Mouse (Mus musculus) forebrain, embryonic 16.5 days (tissue): Measurements from ENCODE around the gene Kif1a. TPM values are rescaled to one million over a fixed set of nuclear protein-coding genes. Genes with fewer than 3 reads are reported as not detected.

ENCODE experiments used
- ATAC-seq: fragments of 200-750 bp; cut with Nextera tagmentation; 2 replicates; pipeline ENCODE4 v1.8.0; 2017; ENCODE audit warnings: mild to moderate bottlenecking, moderate library complexity
- H3K27ac ChIP-seq: fragments of 300-500 bp; sonication (generic); 2 replicates; pipeline ENCODE4 v1.5.1; 2014; ENCODE audit warnings: low read length, control low read depth
- H3K27me3 ChIP-seq: fragments of 300-500 bp; sonication (generic); replicated peaks from 2 replicates; pipeline ENCODE4 v1.6.1; 2014; ENCODE audit warnings: low read length; ENCODE audit not compliant: control insufficient read depth, insufficient read depth
- H3K36me3 ChIP-seq: fragments of 300-500 bp; sonication (generic); 2 replicates; pipeline ENCODE4 v1.6.1; 2014; ENCODE audit not compliant: control insufficient read depth, insufficient read depth
- H3K4me1 ChIP-seq: fragments of 300-500 bp; sonication (generic); replicated peaks from 2 replicates; pipeline ENCODE4 v1.6.1; 2014; ENCODE audit warnings: low read length; ENCODE audit not compliant: control insufficient read depth, insufficient read depth
- H3K4me2 ChIP-seq: fragments of 300-500 bp; sonication (generic); 2 replicates; pipeline ENCODE4 v1.6.1; 2014; ENCODE audit warnings: mild to moderate bottlenecking, low read length, control low read depth
- H3K4me3 ChIP-seq: fragments of 300-500 bp; sonication (generic); replicated peaks from 2 replicates; pipeline ENCODE4 v1.5.1; 2014; ENCODE audit warnings: mild to moderate bottlenecking, low read length, control low read depth
- H3K9ac ChIP-seq: fragments of 300-500 bp; sonication (generic); replicated peaks from 2 replicates; pipeline ENCODE4 v1.6.1; 2014; ENCODE audit warnings: low read depth, low read length, control low read depth
- H3K9me3 ChIP-seq: fragments of 300-500 bp; sonication (generic); 2 replicates; pipeline ENCODE4 v1.6.1; 2016; ENCODE audit warnings: low read length; ENCODE audit not compliant: control insufficient read depth
- WGBS: fragments of 180-500 bp; shearing (Covaris S2); extraction: QIAGEN DNeasy Blood & Tissue Kit; methylation state at CpG from one replicate; pipeline ENCODE4 v1.1.7; 2014; 5-methylcytosine and 5-hydroxymethylcytosine counted together
- polyA plus RNA-seq: library from polyadenylated mRNA; unstranded; fragments of >200 nt; fragmentation: Nextera tagmentation; extraction: Ambion mirVana; gene quantifications from 2 replicates; pipeline ENCODE4 v1.2.1, GENCODE M21; 2015

Gene Kif1a
- polyA plus RNA-seq, 1 experiment from 2014 or later, result 396 TPM

DNA sequence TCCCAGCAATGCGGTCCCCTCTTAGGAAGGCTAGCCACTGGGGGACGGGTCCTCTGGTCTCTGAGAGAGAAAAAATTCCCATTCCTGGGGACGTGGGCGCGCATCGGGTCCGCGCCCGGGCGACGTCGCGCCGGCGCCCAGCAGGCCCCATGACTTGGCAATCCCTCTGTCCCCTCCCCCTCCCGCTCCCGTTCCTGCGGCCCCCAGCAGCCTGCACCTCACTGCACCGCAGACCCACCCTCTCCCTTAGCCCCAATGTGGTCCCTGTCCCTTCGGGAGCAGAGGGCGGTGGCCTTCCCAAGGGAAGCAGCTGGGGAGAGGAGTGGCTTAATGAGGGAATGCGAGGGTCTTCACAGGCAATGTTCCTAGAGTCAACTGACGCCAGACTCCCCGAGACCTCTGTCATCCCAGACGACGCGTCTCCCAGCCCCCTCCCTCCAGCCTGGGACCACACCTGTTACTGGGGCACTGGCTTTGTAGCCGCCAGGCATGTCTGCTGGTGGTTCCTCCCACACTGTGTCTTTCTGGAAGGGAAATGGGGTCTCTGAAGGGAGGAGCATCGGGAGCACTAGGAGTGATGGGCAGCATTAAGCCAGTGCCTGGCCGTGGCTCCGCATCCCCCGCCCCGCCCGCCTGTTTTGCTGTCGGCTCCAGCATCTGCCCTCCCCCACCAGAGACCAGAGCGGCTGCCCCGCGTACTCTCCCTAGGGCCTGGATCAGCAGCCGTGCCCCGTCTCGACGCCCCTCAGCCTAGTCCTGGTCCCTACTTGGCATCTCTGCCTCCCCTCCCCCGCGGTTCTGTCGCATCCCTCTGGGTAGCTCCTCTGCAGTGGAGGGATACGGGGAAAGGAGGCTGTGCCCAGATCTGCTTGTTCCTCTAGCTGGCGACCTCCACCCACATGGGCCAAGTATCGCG is 917 bp downstream of the Kif1a start:
- H3K9me3 ChIP-seq, result no peaks in the 10 kb centered on the region
- WGBS, result 0% methylated on average over 47 of the region's 49 CpGs
- peaks cover 30% of the 10 kb centered on the region for H3K4me1 ChIP-seq
- peak overlapping the region; percentile 93 for H3K4me3 ChIP-seq
- peak overlapping the region; percentile 93 for H3K9ac ChIP-seq
- peak; percentile 67 for ATAC-seq
- H3K27ac ChIP-seq, result peak overlapping the region; percentile 93
- peak overlapping the region; percentile 90 for H3K4me2 ChIP-seq
- no peaks in the 10 kb centered on the region for H3K36me3 ChIP-seq
- no peaks in the 10 kb centered on the region for H3K27me3 ChIP-seq

DNA sequence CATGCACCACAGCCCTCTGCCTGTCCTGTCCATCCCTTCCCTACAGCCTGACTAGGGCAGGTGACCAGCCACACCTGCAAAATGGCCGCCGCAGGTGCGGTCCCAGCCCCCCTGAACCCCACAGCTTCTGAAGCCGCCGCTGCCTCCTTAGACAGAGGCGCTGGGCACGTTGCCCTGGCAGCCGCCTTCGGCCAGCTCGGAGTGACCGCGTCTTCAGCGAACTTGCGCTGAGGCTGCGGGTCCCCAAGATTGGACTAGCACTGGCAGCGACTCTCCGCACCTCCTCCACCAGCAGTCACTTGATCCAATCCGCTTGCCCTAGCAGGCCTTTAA is 1.5 kb downstream of the Kif1a start:
- peak overlapping the region; percentile 93 for H3K9ac ChIP-seq
- no peaks in the 10 kb centered on the region for H3K36me3 ChIP-seq
- H3K4me1 ChIP-seq, result peaks cover 31% of the 10 kb centered on the region
- ATAC-seq, result no peak
- H3K4me3 ChIP-seq, result peak overlapping the region; percentile 93
- peak overlapping the region; percentile 90 for H3K4me2 ChIP-seq
- H3K9me3 ChIP-seq, result no peaks in the 10 kb centered on the region
- H3K27ac ChIP-seq, result peak overlapping the region; percentile 93
- no peaks in the 10 kb centered on the region for H3K27me3 ChIP-seq
- 1% methylated on average over 18 of the region's 18 CpGs for WGBS

DNA sequence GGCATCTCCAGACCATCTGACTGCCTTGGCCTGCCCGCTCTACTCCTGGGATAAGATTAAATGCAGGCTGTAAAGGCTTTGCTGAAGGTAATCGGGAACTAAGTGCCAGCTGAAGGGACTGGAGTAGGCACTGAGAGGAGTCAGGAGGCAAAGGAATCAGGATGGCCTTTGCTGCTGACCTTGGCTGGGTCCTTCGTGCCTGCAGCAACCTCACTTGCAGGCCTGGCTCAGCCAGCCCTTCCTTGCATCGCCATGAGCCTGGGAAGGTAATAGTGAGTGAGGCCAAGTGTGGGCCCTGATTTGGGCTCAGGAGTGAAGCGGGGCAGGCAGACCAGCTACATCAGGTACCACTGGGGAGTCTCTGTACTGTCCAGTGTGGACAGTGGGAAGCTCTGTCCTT is 2.8 kb downstream of the Kif1a start:
- Histone ChIP-seq H3K4me3 (no peak overlapping the region), H3K4me1 (peaks cover 31% of the 10 kb centered on the region), H3K27me3 (no peaks in the 10 kb centered on the region), H3K4me2 (no peak overlapping the region), H3K27ac (no peak overlapping the region), H3K9me3 (no peaks in the 10 kb centered on the region), H3K9ac (no peak overlapping the region; the same call in 1 of the 2 replicates), H3K36me3 (no peaks in the 10 kb centered on the region)
- ATAC-seq, result no peak
- 82% methylated on average over 5 of the region's 5 CpGs for WGBS

DNA sequence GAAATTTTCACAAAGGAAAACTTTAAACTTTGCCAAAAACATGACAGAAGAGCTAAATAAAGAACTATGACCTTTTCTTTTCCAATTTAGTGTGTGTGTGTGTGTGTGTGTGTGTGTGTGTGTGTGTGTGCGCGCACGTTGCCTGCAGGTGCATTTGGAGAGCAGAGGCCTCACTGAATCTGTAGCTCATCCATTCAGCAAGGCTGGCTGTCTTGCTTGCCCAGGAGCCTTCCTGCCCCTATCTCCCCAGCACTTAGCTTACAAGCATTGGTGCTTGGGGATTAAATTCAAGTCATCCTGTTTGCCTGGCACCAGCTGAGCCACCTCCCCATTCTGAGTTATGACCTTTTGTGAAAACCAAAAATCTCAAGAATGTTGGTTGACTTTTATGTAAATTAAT is 9.2 kb downstream of the Kif1a start:
- H3K27me3 ChIP-seq, result no peaks in the 10 kb centered on the region
- H3K9ac ChIP-seq, result no peak overlapping the region
- H3K4me1 ChIP-seq, result peaks cover 11% of the 10 kb centered on the region
- ATAC-seq, result no peak
- H3K27ac ChIP-seq, result no peak overlapping the region
- no peaks in the 10 kb centered on the region for H3K36me3 ChIP-seq
- no peak overlapping the region for H3K4me3 ChIP-seq
- 90% methylated on average over 3 of the region's 3 CpGs for WGBS
- H3K9me3 ChIP-seq, result no peaks in the 10 kb centered on the region
- no peak overlapping the region for H3K4me2 ChIP-seq

DNA sequence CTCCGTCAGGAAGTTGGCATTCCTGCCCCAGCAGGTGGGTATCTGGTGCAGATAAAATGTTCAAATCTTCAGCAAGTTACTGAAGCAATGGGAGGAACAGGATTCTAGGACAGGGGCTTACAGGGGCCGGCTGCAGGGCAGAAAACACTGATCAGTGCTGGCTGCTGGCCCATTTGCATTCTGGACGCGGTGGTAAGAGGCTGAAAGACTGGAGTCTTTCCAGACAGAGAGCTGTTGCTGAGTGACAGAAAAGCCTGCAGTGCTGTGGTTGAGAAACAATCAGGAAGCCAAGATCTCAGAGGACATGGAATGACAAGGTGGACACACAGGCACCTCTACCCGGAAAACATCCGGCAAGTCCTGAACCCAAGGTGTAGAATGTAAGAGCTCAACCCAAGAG is 16.6 kb downstream of the Kif1a start:
- 16% methylated on average over 6 of the region's 6 CpGs for WGBS
- H3K36me3 ChIP-seq, result peaks cover 6% of the 10 kb centered on the region; the same call in 1 of the 2 replicates

DNA sequence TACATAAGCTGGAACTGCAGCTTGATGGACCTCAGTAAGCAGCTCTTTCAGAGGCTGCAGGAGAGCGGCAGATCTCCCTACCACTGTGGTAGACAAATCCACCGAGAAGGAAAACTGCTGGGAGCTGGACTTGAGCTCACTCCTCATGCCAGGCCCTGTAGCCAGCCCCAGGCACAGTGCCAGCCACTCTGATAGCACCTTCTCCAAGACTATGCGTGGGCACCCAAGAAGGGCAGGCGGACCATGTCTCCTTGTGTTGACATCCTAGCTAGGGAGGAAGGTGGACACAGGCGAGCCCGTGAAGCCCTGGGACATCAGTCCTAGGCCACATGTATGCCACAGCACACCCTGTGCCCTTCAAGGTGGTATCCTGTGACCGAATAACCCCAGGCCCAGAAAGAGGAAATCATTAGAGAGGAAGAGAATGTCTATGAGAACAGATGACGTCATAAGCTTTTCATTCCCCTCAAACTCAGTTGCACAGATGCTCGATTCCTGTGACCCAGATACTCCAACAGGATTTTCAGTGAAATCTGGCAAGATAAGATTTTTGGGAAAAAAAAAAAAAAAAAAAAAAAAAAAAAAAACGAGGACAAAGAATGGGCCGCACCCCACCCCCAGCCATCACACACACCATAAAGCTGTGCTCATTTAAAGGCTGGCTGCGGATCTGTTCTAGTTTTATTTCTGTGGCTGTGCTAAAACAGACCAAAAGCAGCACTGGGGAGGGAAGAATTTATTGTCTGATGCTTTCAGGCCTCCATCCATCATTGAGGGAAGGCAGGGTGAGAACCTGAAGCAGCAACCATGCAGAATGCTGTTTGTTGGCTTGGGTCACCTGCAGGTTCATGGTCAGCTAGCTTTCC is 18.1 kb downstream of the Kif1a start:
- no peak overlapping the region for H3K9ac ChIP-seq
- no peak for ATAC-seq
- H3K4me2 ChIP-seq, result no peak overlapping the region
- WGBS, result 60% methylated on average over 12 of the region's 12 CpGs
- H3K27me3 ChIP-seq, result no peaks in the 10 kb centered on the region
- H3K4me1 ChIP-seq, result peaks cover 49% of the 10 kb centered on the region
- no peaks in the 10 kb centered on the region for H3K9me3 ChIP-seq
- no peak overlapping the region for H3K4me3 ChIP-seq
- peaks cover 8% of the 10 kb centered on the region; the same call in 1 of the 2 replicates for H3K36me3 ChIP-seq
- H3K27ac ChIP-seq, result peak overlapping the region; percentile 49; the same call in 1 of the 2 replicates

More for the DNA sequence above, 16.6 kb downstream of the Kif1a start:
- no peak overlapping the region for H3K4me2 ChIP-seq
- peak overlapping the region; percentile 65 for H3K27ac ChIP-seq
- H3K4me3 ChIP-seq, result no peak overlapping the region
- H3K9me3 ChIP-seq, result no peaks in the 10 kb centered on the region
- ATAC-seq, result peak; percentile 45; the same call in 1 of the 2 replicates
- H3K4me1 ChIP-seq, result peaks cover 43% of the 10 kb centered on the region
- H3K9ac ChIP-seq, result 0 out of 2 replicates have a peak overlapping the region, but pooled peaks have one; percentile 9
- no peaks in the 10 kb centered on the region for H3K27me3 ChIP-seq

DNA sequence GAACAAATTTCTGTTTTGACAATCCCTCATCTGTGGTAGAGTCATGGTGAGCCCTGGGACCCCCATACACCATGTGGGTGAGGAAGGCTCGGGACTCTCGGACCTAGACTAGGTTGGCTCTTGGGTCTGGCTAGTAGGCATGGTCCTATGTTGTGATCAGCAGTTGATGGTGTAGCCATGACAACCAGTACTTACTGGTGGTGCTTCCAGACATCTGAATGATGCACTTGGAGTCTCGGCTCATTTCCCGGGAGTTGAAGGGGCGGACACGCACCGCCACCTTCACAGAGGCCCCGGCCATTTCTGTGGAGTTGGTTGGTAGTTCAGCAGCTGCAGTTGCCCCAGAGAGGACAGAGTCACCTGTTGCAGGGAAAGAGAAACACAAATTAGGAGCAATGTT is 19.6 kb downstream of the Kif1a start:
- peaks cover 49% of the 10 kb centered on the region for H3K4me1 ChIP-seq
- no peak overlapping the region for H3K4me3 ChIP-seq
- no peaks in the 10 kb centered on the region for H3K27me3 ChIP-seq
- peaks cover 18% of the 10 kb centered on the region for H3K36me3 ChIP-seq
- no peak overlapping the region for H3K27ac ChIP-seq
- no peak for ATAC-seq
- WGBS, result 64% methylated on average over 8 of the region's 8 CpGs
- H3K9me3 ChIP-seq, result no peaks in the 10 kb centered on the region
- H3K9ac ChIP-seq, result no peak overlapping the region
- no peak overlapping the region for H3K4me2 ChIP-seq

DNA sequence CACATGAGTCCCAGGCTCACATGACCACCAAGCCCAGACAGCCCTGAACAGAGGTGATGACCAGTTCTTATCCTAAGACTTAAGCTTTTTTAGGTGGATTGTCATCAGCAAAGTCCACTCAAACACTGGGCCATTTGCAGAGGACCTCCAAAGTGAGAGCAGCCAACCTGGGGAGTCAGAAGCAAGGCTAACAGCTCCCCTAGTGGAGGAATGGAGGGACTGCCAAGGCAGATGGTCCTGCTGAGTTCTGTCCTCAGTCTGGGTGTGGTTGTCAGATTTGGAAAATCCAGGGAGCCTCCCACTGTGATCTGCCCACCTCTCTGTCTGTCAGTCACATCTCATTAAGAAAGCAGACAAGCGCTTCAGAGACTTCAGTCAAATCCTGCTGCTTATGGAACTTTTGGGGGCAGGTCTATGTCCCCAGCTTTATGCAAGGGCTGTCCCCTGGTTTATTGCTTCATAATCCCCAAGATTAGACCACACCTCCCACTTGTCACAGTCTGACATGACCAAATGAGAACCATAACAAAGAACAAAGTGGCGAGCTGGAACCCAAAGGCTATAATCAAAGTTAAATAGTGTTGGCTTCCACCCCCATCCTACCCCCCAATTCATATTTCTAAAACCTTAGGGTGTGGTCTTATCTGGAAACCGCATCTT is 20.7 kb downstream of the Kif1a start:
- ATAC-seq, result no peak
- Histone ChIP-seq H3K9ac (no peak overlapping the region), H3K36me3 (peaks cover 25% of the 10 kb centered on the region), H3K9me3 (no peaks in the 10 kb centered on the region), H3K27me3 (no peaks in the 10 kb centered on the region), H3K4me3 (no peak overlapping the region), H3K4me1 (peaks cover 49% of the 10 kb centered on the region), H3K4me2 (no peak overlapping the region), H3K27ac (no peak overlapping the region)
- WGBS, result 67% methylated on average over 3 of the region's 3 CpGs

DNA sequence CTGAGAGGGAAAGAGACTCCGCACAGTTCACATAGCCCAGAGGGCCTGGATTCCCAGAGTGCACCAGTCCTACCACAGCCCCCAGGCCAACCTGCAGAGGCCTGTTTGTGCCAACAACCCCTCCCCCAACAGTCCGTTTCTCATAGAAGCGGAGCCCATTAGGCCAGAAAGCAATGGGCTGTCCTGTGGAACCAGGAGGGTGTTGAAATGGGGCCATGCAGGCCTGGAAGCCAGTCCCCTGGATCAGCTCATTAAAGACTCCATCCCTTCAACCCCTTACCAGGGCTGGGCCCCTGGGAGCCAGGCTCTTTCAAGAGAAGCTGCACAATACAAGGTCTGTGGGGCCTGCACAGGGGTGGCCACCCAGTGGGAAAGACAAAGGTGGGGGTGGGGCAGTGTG is 22.1 kb downstream of the Kif1a start:
- ATAC-seq, result peak; percentile 89
- H3K36me3 ChIP-seq, result peaks cover 40% of the 10 kb centered on the region
- H3K9ac ChIP-seq, result 0 out of 2 replicates have a peak overlapping the region, but pooled peaks have one; percentile 5
- H3K4me3 ChIP-seq, result no peak overlapping the region
- 5% methylated on average over 3 of the region's 3 CpGs for WGBS
- H3K4me1 ChIP-seq, result peaks cover 37% of the 10 kb centered on the region
- H3K27ac ChIP-seq, result peak overlapping the region; percentile 65
- H3K4me2 ChIP-seq, result no peak overlapping the region
- H3K9me3 ChIP-seq, result no peaks in the 10 kb centered on the region
- H3K27me3 ChIP-seq, result no peaks in the 10 kb centered on the region
